Mouse (Mus musculus) macrophage (primary cell): ENCODE data around the gene Vmn1r46. TPM values are rescaled to one million over a fixed set of nuclear protein-coding genes. Genes with fewer than 3 reads are reported as not detected.
"Not testable (repeated sequence)": the region's sequence is repeated elsewhere in the genome, so short reads cannot be mapped to it uniquely, and the experiment has no call there.

Experiments
- H3K27ac ChIP-seq: fragments of 350-480 bp; formaldehyde crosslinking; 2 replicates; pipeline ENCODE4 v1.9.0; 2021
- H3K36me3 ChIP-seq: fragments of 350-480 bp; formaldehyde crosslinking; 2 replicates; pipeline ENCODE4 v1.9.0; 2021; ENCODE audit errors: inconsistent target
- H3K4me3 ChIP-seq: fragments of 350-480 bp; formaldehyde crosslinking; 2 replicates; pipeline ENCODE4 v1.9.0; 2021; ENCODE audit errors: inconsistent target
- H3K79me2 ChIP-seq: fragments of 350-480 bp; formaldehyde crosslinking; 2 replicates; pipeline ENCODE4 v1.9.0; 2021; ENCODE audit errors: inconsistent target
- WGBS: methylation state at CpG from one replicate; pipeline ENCODE4 v1.1.7; 2026; ENCODE audit warnings: inconsistent platforms; ENCODE audit not compliant: missing documents; 5-methylcytosine and 5-hydroxymethylcytosine counted together
- polyA plus RNA-seq: library from polyadenylated mRNA; stranded (reverse); fragments of 250-400 nt; gene quantifications from 3 replicates; pipeline ENCODE4 v1.2.4, GENCODE M21; 2018; ENCODE audit warnings: inconsistent platforms
- total RNA-seq, 78 experiments: library from RNA; depleted of rRNA; stranded (reverse); fragments of 250-400 nt; gene quantifications; 1 replicate in 9 of 78; 2 replicates in 24 of 78; 3 replicates in 43 of 78; 4 replicates in 2 of 78; pipeline ENCODE4 v1.2.4; 2018; ENCODE audit warnings: inconsistent platforms in 56 of 78

Vmn1r46 gene
- total RNA-seq (2018; cell fraction: chromatin; rRNA removed) = not detected
- not detected for total RNA-seq (2018; cell fraction: cytosol; rRNA removed)
- not detected for total RNA-seq (2018; cell fraction: nucleus; rRNA removed)
- not detected in 3 replicates for polyA plus RNA-seq

DNA sequence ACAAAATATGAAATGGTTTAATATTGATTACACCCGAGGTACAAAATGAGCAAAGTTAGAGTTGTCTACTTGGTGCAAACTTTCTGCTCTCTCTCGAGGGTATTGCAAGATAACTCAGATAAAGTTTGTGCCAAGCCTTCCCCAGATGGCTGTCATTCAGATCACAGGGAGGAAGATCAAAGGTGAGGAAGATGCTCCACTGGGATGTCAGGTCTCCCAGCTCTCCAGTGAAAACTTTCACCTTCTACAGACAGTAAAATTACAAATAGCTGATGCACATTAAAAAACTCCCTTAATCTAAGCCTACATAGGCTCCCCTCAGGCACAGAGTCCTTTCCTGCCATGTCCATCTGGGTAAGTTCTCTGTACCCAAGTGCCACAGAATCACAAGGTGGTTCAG lies at the start of gene Vmn1r46:
Gene Vmn1r46, plus strand, starts transcription at position 301 of the 400 bp plus-strand sequence.
- Histone ChIP-seq H3K79me2 (no peaks in the 10 kb centered on the region), H3K27ac (no peak within 1 kb of the TSS), H3K36me3 (no peaks in the 10 kb centered on the region), H3K4me3 (no peak within 1 kb of the TSS)
- WGBS = 76% methylated on average over 2 of the region's 2 CpGs

DNA sequence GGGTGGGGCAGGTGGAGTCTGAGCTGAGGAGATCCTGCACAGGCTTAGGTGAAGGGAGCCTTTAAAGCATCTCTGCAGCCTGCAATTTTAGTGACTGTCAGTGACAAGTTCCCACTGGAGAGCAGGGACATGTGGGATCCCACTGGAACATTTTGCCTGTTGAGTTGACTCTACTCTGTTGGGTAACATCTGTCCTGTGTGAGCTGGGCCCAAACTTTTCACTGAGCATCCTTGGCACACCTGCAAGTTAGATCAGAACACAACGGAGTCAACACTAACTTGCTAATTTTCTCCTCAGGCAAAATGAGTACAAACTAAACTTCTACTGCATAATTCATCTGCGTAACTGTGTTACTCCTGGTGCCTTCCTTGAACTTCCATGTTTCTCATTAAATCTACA lies 28.6 kb upstream of the Vmn1r46 start, which contains the start of gene Vmn1r45:
Gene Vmn1r45, minus strand, starts transcription at position 101 of the 400 bp plus-strand sequence.
- whole genome bisulfite sequencing = 89% methylated on average over 2 of the region's 2 CpGs
- H3K27ac ChIP-seq, H3K79me2 ChIP-seq, H3K36me3 ChIP-seq, H3K4me3 ChIP-seq: not testable (repeated sequence)

- H3K79me2 ChIP-seq = no peaks in the 10 kb centered on the region
- no peak overlapping the region for H3K27ac ChIP-seq
- 94% methylated on average over 2 of the region's 2 CpGs for WGBS
- no peaks in the 10 kb centered on the region for H3K36me3 ChIP-seq
- H3K4me3 ChIP-seq = no peak overlapping the region
Observed at GRCm38 (mm10) chr6:89940926-89941325, 28.2 kb upstream of the Vmn1r46 start.

- H3K27ac ChIP-seq = no peak overlapping the region
Observed at GRCm38 (mm10) chr6:89953556-89953955, 15.6 kb upstream of the Vmn1r46 start.

DNA sequence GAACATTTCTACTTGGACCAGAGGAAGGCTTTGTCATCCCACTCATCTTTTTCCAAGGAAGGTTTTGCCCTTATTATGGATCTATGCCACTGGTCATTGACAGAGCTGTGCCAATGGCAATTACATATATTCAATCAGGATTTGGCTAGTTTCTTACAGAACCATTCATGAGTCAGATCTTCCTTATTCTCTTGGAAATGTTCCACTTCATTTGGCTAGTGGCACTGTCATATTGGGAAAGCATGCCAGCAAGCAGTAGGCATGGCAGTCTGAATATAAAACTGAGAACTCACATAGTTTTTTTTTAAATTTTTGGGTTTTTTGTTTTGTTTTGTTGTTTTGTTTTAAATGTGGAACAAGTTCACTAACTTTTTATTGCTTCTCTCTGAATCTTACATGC lies 2.8 kb upstream of the Vmn1r46 start:
- Histone ChIP-seq H3K27ac (no peak overlapping the region), H3K79me2 (no peaks in the 10 kb centered on the region), H3K36me3 (no peaks in the 10 kb centered on the region), H3K4me3 (no peak overlapping the region)

More at GRCm38 (mm10) chr6:89953556-89953955, 15.6 kb upstream of the Vmn1r46 start:
- H3K36me3 ChIP-seq = no peaks in the 10 kb centered on the region
- no peaks in the 10 kb centered on the region for H3K79me2 ChIP-seq
- H3K4me3 ChIP-seq = no peak overlapping the region
- WGBS = 64% methylated on average over 2 of the region's 2 CpGs

DNA sequence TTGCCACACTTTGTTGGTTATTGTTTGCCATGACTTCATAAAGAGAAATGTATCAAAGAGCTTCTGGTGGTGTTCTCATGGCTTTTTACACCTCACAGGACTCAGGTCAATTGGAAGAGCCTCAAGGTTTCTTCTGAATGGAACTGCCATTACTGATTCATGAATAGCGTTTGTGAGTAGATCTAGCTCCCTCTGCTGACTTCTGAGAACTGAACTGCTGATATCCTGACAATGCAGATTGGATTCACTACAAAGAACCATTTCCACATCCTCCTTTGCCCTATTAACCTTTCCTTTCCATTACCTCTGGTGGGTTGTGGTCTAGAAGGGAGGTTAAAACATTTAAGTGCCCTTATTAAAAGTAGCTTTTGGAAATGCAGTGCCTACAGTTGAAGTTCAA lies 16.9 kb downstream of the Vmn1r46 start:
- no peaks in the 10 kb centered on the region for H3K36me3 ChIP-seq
- no peak overlapping the region for H3K27ac ChIP-seq
- H3K79me2 ChIP-seq = no peaks in the 10 kb centered on the region
- no peak overlapping the region for H3K4me3 ChIP-seq
- 28% methylated on average over 1 of the region's 1 CpGs for WGBS

GRCm38 (mm10) chr6:90015847-90016246 lies 46.7 kb downstream of the Vmn1r46 start, which contains the start of gene Vmn1r47:
Gene Vmn1r47 (plus strand): TSS chr6:90016147.
- H3K36me3 ChIP-seq, H3K79me2 ChIP-seq, H3K27ac ChIP-seq, H3K4me3 ChIP-seq: not testable (repeated sequence)
- 100% methylated on average over 1 of the region's 1 CpGs for WGBS

Other genes starting within 250 kb of the Vmn1r46 start
- not detected in 3 replicates for gene Vmn1r41, start 228.5 kb upstream of the Vmn1r46 start, polyA plus RNA-seq
- not detected in 3 replicates for gene Vmn1r42, start 92.9 kb upstream of the Vmn1r46 start, polyA plus RNA-seq
- gene Vmn1r43, start 92.9 kb upstream of the Vmn1r46 start, polyA plus RNA-seq = not detected in 3 replicates
- not detected in 3 replicates for gene Vmn1r44, start 85.7 kb upstream of the Vmn1r46 start, polyA plus RNA-seq
- not detected in 3 replicates for gene Vmn1r45, start 28.7 kb upstream of the Vmn1r46 start, polyA plus RNA-seq
- gene Vmn1r47, start 46.8 kb downstream of the Vmn1r46 start, polyA plus RNA-seq = not detected in 3 replicates
- not detected in 3 replicates for gene Vmn1r48, start 67.5 kb downstream of the Vmn1r46 start, polyA plus RNA-seq
- gene Vmn1r49, start 109.2 kb downstream of the Vmn1r46 start, polyA plus RNA-seq = not detected in 3 replicates
- not detected in 3 replicates for gene Vmn1r50, start 132.1 kb downstream of the Vmn1r46 start, polyA plus RNA-seq
- gene Vmn1r51, start 153.3 kb downstream of the Vmn1r46 start, polyA plus RNA-seq = not detected in 3 replicates
- not detected in 3 replicates for gene Vmn1r52, start 205.5 kb downstream of the Vmn1r46 start, polyA plus RNA-seq
- not detected in 3 replicates for gene V1ra8, start 233.5 kb downstream of the Vmn1r46 start, polyA plus RNA-seq